Mouse (Mus musculus): ENCODE data around the gene Brd9. TPM values are rescaled to one million over a fixed set of nuclear protein-coding genes. Genes with fewer than 3 reads are reported as not detected.
"Not testable (repeated sequence)": the region's sequence is repeated elsewhere in the genome, so short reads cannot be mapped to it uniquely, and the experiment has no call there.

Brd9 gene
- polyA plus RNA-seq, 1 experiment from 2014 or later = 39.8 TPM

DNA sequence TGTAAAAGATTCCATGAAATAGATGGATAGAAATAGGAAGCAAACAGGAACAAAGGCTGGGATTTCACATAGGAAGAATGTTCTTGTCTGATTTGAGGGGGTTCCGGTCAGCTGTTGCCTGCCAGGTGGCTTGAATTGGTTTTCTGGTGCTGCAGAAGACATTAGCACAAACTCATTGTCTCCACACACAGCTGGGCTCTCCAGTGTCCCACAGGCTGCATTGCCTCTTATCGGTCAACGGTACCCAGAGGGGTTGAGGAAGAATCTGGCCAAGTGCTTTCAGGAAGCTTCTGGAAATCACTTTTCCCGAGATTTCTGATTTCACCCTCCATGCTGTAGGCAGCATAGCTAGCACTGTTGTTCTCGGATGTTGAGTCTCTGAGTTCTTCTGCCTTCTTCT is 53.7 kb downstream of the Brd9 start:
- H3K9me3 ChIP-seq (replicated peaks) = no peaks in the 10 kb centered on the region
- H3K27me3 ChIP-seq (replicated peaks) = no peaks in the 10 kb centered on the region
- no peaks in the 10 kb centered on the region for H3K36me3 ChIP-seq
- WGBS = 59% methylated on average over 5 of the region's 5 CpGs
- H3K4me2 ChIP-seq = no peak overlapping the region
- ATAC-seq (ENCODE audit: insufficient number of reproducible peaks, low FRiP score) = no peak
- peaks cover 9% of the 10 kb centered on the region for H3K4me1 ChIP-seq (replicated peaks)
- H3K9ac ChIP-seq = no peak overlapping the region
- H3K27ac ChIP-seq (ENCODE audit: poor library complexity, severe bottlenecking) = no peak overlapping the region
- H3K4me3 ChIP-seq = no peak overlapping the region

- Histone ChIP-seq H3K9me3 (replicated peaks) (no peaks in the 10 kb centered on the region), H3K4me1 (replicated peaks) (no peaks in the 10 kb centered on the region), H3K4me3 (no peak overlapping the region), H3K36me3 (no peaks in the 10 kb centered on the region), H3K4me2 (no peak overlapping the region), H3K9ac (no peak overlapping the region), H3K27me3 (replicated peaks) (no peaks in the 10 kb centered on the region), H3K27ac (ENCODE audit: poor library complexity, severe bottlenecking) (no peak overlapping the region)
- 83% methylated on average over 4 of the region's 4 CpGs for WGBS
- ATAC-seq (ENCODE audit: insufficient number of reproducible peaks, low FRiP score) = no peak
Observed at GRCm38 (mm10) chr13:73996456-73996855, 58.8 kb downstream of the Brd9 start.

DNA sequence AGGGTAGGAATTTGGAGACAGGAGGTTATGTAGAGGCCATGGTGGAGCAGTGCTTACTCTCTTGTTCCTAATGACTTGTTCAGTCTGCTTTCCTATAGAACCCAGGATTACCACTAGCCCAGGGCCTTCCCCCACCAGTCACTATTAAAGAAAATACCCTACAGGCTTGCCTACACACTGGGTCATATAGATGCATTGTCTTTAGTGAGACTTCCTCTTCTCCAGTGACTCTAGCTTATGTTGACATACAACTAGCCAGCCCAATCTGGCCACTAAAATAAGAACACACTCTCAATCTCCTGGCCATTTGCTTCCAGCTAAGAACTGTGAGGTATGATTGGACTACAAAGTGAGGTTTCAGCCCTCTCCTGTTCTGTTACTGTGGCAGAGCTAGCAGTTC is 62.9 kb downstream of the Brd9 start:
- no peaks in the 10 kb centered on the region for H3K27me3 ChIP-seq (replicated peaks)
- no peaks in the 10 kb centered on the region for H3K9me3 ChIP-seq (replicated peaks)
- H3K9ac ChIP-seq = no peak overlapping the region
- no peak overlapping the region for H3K4me2 ChIP-seq
- H3K27ac ChIP-seq (ENCODE audit: poor library complexity, severe bottlenecking) = no peak overlapping the region
- no peaks in the 10 kb centered on the region for H3K36me3 ChIP-seq
- 0 out of 2 replicates have a peak, but pooled peaks cover 4% of the 10 kb centered on the region for H3K4me1 ChIP-seq (replicated peaks)
- ATAC-seq (ENCODE audit: insufficient number of reproducible peaks, low FRiP score) = no peak
- H3K4me3 ChIP-seq = no peak overlapping the region

DNA sequence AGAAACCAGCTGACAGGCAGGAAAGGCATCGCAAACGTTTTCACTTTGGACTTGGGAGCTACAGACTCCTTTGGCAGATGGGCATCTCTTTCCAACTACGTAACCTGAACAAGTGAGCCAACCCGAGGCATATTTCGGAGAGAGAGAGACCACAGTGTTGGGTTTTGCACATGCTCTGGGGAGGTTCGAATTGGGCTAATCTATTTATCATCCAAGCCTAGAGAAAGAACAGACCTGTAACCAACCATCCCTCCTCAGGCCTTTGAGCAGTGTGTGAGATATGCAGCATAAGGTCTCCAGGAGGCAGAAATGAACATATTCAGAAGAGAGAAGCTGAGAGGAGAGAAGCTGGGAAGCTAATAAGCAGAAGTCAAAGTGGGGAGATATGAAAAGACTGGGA is 63.4 kb downstream of the Brd9 start:
- Histone ChIP-seq H3K9me3 (replicated peaks) (no peaks in the 10 kb centered on the region), H3K27me3 (replicated peaks) (no peaks in the 10 kb centered on the region), H3K4me1 (replicated peaks) (0 out of 2 replicates have a peak, but pooled peaks cover 4% of the 10 kb centered on the region), H3K4me3 (no peak overlapping the region), H3K36me3 (no peaks in the 10 kb centered on the region), H3K4me2 (no peak overlapping the region), H3K9ac (no peak overlapping the region), H3K27ac (ENCODE audit: poor library complexity, severe bottlenecking) (no peak overlapping the region)
- no peak for ATAC-seq (ENCODE audit: insufficient number of reproducible peaks, low FRiP score)
- WGBS = 74% methylated on average over 6 of the region's 6 CpGs

- Histone ChIP-seq H3K4me3 (no peak overlapping the region), H3K4me1 (replicated peaks) (0 out of 2 replicates have a peak, but pooled peaks cover 4% of the 10 kb centered on the region), H3K4me2 (no peak overlapping the region), H3K9me3 (replicated peaks) (no peaks in the 10 kb centered on the region), H3K36me3 (no peaks in the 10 kb centered on the region), H3K27me3 (replicated peaks) (no peaks in the 10 kb centered on the region), H3K9ac (no peak overlapping the region), H3K27ac (ENCODE audit: poor library complexity, severe bottlenecking) (no peak overlapping the region)
- ATAC-seq (ENCODE audit: insufficient number of reproducible peaks, low FRiP score) = no peak
- 68% methylated on average over 4 of the region's 4 CpGs for WGBS
Observed at GRCm38 (mm10) chr13:74001492-74001891, 63.9 kb downstream of the Brd9 start.

DNA sequence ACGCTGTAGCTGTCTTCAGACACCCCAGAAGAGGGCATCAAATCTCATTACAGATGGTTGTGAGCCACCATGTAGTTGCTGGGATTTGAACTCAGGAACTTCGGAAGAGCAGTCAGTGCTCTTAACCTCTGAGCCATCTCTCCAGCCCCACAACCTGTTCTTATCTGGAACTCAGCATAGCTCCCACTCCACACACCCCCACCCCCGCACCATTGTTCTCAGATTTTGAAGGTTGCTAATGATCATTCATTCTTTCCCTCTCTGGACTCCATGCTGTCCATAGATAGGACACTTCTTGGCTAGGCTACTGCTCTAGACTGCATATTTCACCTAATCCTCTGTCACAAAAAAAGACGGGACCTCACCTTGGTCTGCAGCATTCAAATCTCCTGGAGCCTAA is 69.3 kb downstream of the Brd9 start:
- H3K9me3 ChIP-seq (replicated peaks); ATAC-seq (ENCODE audit: insufficient number of reproducible peaks, low FRiP score); H3K4me2 ChIP-seq; H3K27ac ChIP-seq (ENCODE audit: poor library complexity, severe bottlenecking); H3K9ac ChIP-seq; H3K36me3 ChIP-seq; H3K4me3 ChIP-seq: not testable (repeated sequence)
- peaks cover 22% of the 10 kb centered on the region for H3K4me1 ChIP-seq (replicated peaks)
- peaks cover 11% of the 10 kb centered on the region for H3K27me3 ChIP-seq (replicated peaks)
- 83% methylated on average over 4 of the region's 4 CpGs for WGBS

DNA sequence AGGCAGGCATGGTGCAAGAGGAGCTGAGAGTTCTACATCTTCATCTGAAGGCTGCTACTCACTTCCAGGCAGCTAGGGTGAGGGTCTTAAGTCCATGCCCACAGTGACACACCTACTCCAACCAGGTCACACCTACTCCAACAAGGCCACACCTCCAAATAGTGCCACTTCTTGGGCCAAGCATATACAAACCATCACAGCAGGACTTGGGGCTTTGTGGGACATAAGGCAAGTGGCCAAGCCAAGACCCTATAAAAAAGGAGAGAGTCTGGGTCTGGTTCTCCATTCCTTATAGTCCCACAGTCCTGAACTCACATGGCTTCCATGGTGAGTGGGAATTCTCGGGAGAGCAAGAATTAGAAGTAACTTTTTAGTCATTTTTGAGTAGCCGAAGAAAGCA is 70.6 kb downstream of the Brd9 start:
- Histone ChIP-seq H3K4me3 (0 out of 2 replicates have a peak overlapping the region, but pooled peaks have one; percentile 52), H3K27me3 (replicated peaks) (peaks cover 13% of the 10 kb centered on the region), H3K9ac (0 out of 2 replicates have a peak overlapping the region, but pooled peaks have one; percentile 63), H3K4me1 (replicated peaks) (peaks cover 22% of the 10 kb centered on the region), H3K4me2 (peak overlapping the region; percentile 99)
- not testable (repeated sequence) for H3K9me3 ChIP-seq (replicated peaks); H3K27ac ChIP-seq (ENCODE audit: poor library complexity, severe bottlenecking); H3K36me3 ChIP-seq; ATAC-seq (ENCODE audit: insufficient number of reproducible peaks, low FRiP score)
- 81% methylated on average over 2 of the region's 2 CpGs for WGBS

GRCm38 (mm10) chr13:74008948-74009718 is 71.5 kb downstream of the Brd9 start, which contains the start of gene Tppp:
Gene Tppp, plus strand, starts transcription at chr13:74009407.
- under 1% methylated on average over 56 of the region's 56 CpGs for WGBS
- Histone ChIP-seq H3K27ac (ENCODE audit: poor library complexity, severe bottlenecking) (0 out of 2 replicates have a peak within 1 kb of the TSS, but pooled peaks have one; percentile 22), H3K4me2 (peak within 1 kb of the TSS; percentile 99), H3K27me3 (replicated peaks) (peaks cover 13% of the 10 kb centered on the region), H3K9me3 (replicated peaks) (no peaks in the 10 kb centered on the region), H3K9ac (peak within 1 kb of the TSS; percentile 71), H3K36me3 (no peaks in the 10 kb centered on the region), H3K4me1 (replicated peaks) (peaks cover 24% of the 10 kb centered on the region), H3K4me3 (peak within 1 kb of the TSS; percentile 52)
- ATAC-seq (ENCODE audit: insufficient number of reproducible peaks, low FRiP score) = peak; percentile 96

DNA sequence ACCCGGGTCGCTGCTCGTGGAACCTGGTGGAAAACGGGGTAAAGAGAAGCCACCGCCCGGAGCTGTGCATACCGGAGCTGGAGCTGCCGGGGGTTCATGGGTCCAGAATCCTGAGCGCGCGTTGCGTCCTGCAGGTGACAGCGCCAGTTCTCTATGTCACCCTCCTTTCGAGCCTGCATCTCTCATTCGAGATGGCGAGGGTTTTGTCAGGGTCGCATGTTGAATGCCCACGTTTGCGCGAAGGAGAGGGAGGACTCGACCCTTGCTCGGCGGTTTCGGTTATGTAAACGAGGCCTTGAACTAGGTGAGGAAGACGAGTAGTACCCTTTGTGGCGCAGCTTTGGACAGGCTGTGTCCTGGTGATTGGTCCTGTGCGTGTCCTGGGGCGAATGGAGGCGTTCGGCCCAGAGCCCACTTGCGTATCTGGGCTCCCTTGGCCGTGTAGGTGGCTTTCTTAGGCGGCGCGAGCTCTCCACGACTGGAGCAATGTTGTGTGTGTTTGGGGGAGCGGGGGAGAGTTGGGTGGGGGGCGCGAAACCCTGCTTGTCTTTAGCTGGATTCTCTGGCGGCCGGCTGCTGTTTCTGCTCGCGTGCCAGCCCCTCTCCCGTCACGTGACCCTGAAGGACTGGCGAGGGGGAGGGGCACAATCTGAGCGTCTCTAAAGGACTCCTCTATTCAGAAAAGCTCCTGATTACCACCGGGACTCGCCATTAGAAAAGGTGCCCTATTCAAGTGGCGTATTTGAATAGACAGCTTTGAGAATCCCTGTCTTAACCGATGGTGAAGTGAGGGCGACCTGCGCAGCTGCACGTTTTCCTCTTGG is 72.4 kb downstream of the Brd9 start:
- Histone ChIP-seq H3K4me3 (peak overlapping the region; percentile 52), H3K9ac (peak overlapping the region; percentile 71), H3K4me2 (peak overlapping the region; percentile 99), H3K27me3 (replicated peaks) (peaks cover 13% of the 10 kb centered on the region), H3K4me1 (replicated peaks) (peaks cover 24% of the 10 kb centered on the region), H3K36me3 (no peaks in the 10 kb centered on the region), H3K9me3 (replicated peaks) (no peaks in the 10 kb centered on the region), H3K27ac (ENCODE audit: poor library complexity, severe bottlenecking) (no peak overlapping the region)
- peak; percentile 12; the same call in 1 of the 2 replicates for ATAC-seq (ENCODE audit: insufficient number of reproducible peaks, low FRiP score)
- under 1% methylated on average over 55 of the region's 55 CpGs for WGBS
